Mouse (Mus musculus) gastrocnemius, adult 18-20 months (tissue): ENCODE measurements around the gene Vmn1r104. TPM values are rescaled to one million over a fixed set of nuclear protein-coding genes. Genes with fewer than 3 reads are reported as not detected.
"Not testable (repeated sequence)": the region's sequence is repeated elsewhere in the genome, so short reads cannot be mapped to it uniquely, and the experiment has no call there.

Source experiments
- DNase-seq: peaks from one replicate; pipeline ENCODE4 v3.0.0; 2021; ENCODE audit warnings: low spot score
- long read RNA-seq, 2 experiments: library from polyadenylated mRNA; stranded (forward); transcript quantifications; one replicate each; pipeline ENCODE4 v2.0.0; 2021
- total RNA-seq, 2 experiments: library from RNA; stranded (reverse); gene quantifications; 2 replicates each; pipeline ENCODE4 v1.2.3; 2021

Vmn1r104 gene
- total RNA-seq = not detected
- long read RNA-seq, experiment 1 = 0 reads
- long read RNA-seq, experiment 2 = 0 reads

DNA sequence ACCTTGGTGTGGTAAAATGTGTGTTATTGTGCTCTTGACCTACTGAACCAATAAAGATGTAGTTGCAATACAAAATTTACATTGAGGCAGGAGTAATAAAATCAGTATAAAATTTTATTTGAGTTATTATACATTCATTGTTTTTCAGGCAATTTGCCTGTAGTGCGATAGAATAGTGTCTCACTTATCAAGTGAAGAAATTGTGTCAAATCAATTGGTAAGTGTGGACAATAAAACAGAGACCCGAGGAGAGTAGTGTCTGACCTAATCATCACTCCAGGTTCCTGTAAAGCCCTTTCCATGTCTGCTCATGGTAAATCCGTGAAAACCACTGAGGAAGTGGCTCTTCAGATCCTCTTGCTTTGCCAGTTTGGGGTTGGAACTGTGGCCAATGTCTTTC is at the start of gene Vmn1r104:
TSS of gene Vmn1r104 (plus strand) at position 301 of the 400 bp plus-strand sequence.
- DNase-seq = not testable (repeated sequence)

DNA sequence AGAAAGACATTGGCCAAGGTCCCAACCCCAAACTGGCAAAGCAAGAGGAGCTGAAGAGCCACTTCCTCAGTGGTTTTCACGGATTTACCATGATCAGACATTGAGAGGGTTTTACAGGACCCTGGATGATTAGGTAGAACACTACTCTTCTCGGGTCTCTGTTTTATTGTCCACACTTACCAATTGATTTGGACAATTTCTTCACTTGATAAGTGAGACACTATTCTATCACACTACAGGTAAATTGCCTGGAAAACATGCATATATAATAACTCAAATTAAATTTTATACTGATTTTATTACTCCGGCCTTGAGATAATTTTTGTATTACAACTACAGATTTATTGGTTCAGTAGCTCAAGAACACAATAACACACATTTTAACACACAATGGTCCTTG is 23.2 kb upstream of the Vmn1r104 start, which contains the start of gene Vmn1r103:
TSS of gene Vmn1r103 (minus strand) at position 101 of the 400 bp plus-strand sequence.
- DNase-seq = not testable (repeated sequence)

DNA sequence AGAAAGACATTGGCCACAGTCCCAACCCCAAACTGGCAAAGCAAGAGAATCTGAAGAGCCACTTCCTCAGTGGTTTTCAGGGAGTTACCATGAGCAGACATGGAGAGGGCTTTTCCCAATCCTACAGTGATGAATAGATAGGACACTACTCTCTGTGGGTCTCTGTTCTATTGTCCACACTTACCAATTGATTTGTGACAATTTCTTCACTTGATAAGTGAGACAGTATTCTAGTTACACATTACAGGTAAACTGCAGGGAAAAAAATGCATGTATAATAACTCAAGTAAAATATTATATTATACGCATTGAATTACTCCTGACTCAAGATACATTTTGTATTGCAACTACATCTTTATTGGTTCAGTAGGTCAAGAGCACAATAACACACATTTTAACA is 12.0 kb downstream of the Vmn1r104 start, which contains the start of gene Gm5726:
TSS of gene Gm5726 (minus strand) at position 101 of the 400 bp plus-strand sequence.
- not testable (repeated sequence) for DNase-seq

DNA sequence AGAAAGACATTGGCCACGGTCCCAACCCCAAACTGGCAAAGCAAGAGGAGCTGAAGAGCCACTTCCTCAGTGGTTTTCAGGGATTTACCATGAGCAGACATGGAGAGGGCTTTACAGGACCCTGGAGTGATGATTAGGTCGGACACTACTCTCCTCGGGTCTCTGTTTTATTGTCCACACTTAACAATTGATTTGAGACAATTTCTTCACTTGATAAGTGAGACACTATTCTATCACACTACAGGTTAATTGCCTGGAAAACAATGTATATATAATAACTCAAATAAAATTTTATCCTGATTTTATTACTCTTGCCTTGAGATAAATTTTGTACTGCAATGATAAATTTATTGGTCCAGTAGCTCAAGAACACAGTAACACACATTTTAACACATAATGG is 42.5 kb downstream of the Vmn1r104 start, which contains the start of gene Gm4141:
TSS of gene Gm4141 (minus strand) at position 101 of the 400 bp plus-strand sequence.
- not testable (repeated sequence) for DNase-seq

Other genes starting within 250 kb of the Vmn1r104 start
- gene Gm4133, start 199.8 kb upstream of the Vmn1r104 start, total RNA-seq = not detected
- gene Gm5728, start 158.4 kb upstream of the Vmn1r104 start, total RNA-seq = not detected
- gene Vmn1r100, start 115.9 kb upstream of the Vmn1r104 start, total RNA-seq = not detected
- not detected for gene Vmn1r101, start 91.2 kb upstream of the Vmn1r104 start, total RNA-seq
- gene Gm10670, start 58.9 kb upstream of the Vmn1r104 start, total RNA-seq = not detected
- gene Vmn1r103, start 23.3 kb upstream of the Vmn1r104 start, total RNA-seq = not detected
- not detected for gene Gm5726, start 11.9 kb downstream of the Vmn1r104 start, total RNA-seq
- gene Gm4141, start 42.4 kb downstream of the Vmn1r104 start, total RNA-seq = not detected
- not detected for gene Gm4513, start 65.2 kb downstream of the Vmn1r104 start, total RNA-seq
- not detected for gene Vmn1r107, start 135.1 kb downstream of the Vmn1r104 start, total RNA-seq
- not detected for gene Vmn1r111, start 169.4 kb downstream of the Vmn1r104 start, total RNA-seq
- not detected for gene Gm10668, start 196.8 kb downstream of the Vmn1r104 start, total RNA-seq
- not detected for gene Vmn1r112, start 237.3 kb downstream of the Vmn1r104 start, total RNA-seq